Mouse (Mus musculus) CD4-positive, CD25-positive, alpha-beta regulatory T cell, adult 2 months (primary cell): ENCODE measurements at regions not wholly inside any gene's neighbourhood (a gene's known extent, or its start where the extent isn't known, plus 50 kb on each side); places are given as distances from the start of the nearest gene placed in this dataset.

Experiments used
- DNase-seq: peaks from one replicate; pipeline ENCODE4 v3.0.0-alpha.2; 2012; ENCODE audit warnings: low read depth, low spot score

DNA sequence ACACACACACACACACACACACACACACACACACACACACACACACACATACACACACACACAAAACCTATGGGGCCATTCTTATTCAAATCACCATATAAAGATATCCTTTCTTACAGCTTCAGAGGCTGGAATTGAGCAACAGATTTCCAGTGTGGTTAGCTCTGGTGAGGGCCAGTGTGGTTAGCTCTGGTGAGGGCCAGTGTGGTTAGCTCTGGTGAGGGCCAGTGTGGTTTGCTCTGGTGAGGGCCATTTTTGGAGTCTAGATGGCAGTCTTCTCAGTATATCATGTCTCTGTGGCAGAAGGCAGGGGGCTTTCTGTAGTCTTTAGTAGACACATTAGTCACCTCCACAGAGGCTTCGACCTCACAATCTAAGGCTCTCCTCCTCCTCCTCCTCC lies 191.5 kb upstream of the 9630041A04Rik start:
- DNase-seq, result no peak

DNA sequence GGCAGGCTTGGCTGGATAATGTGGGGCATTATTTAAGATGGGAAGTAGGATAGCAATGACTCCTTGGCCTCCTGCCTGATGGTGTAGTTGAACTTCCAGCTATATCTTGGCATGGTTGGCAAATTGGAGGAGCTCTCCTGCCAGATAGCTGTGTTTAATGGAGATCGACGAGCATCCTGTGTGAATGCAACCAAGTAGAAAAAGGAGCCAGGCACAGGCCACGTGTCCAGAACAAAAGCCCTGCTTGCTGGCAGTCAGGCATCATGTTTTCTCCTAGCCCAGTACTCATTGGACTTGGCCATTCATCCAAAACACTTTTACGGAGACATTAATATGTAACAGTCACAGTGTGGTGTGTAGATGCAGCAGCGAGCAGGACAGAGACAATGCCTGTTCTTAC lies 211.8 kb upstream of the 9630041A04Rik start:
- DNase-seq, result no peak

DNA sequence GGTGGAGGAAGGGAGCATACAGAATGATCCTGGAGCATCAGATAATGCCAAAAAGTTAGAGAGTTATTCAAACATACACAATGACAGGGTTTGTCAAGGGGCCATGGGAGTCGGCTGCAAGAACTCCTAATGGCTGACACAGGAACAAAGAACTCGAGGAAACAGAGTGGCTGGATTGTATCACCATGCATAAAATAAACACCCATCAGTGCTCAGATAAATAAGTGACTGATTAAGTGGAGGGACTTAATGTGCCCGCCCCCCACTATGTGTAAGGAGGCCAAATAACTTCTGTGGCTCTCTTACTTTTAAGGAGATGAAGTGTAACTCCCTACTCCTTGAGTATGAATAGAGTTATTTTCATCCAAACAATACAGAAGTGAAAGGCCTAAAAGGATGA lies 220.1 kb upstream of the 9630041A04Rik start:
- DNase-seq, result no peak

GRCm38 (mm10) chr9:101640598-101640997 lies 221.0 kb upstream of the 9630041A04Rik start:
- DNase-seq, result no peak

GRCm38 (mm10) chr9:101616261-101616660 lies 245.4 kb upstream of the 9630041A04Rik start:
- DNase-seq, result no peak

GRCm38 (mm10) chr9:101615176-101615575 lies 246.5 kb upstream of the 9630041A04Rik start:
- DNase-seq, result no peak

- DNase-seq, result no peak
These were observed 247.7 kb upstream of the 9630041A04Rik start for GRCm38 (mm10) chr9:101613933-101614332.

DNA sequence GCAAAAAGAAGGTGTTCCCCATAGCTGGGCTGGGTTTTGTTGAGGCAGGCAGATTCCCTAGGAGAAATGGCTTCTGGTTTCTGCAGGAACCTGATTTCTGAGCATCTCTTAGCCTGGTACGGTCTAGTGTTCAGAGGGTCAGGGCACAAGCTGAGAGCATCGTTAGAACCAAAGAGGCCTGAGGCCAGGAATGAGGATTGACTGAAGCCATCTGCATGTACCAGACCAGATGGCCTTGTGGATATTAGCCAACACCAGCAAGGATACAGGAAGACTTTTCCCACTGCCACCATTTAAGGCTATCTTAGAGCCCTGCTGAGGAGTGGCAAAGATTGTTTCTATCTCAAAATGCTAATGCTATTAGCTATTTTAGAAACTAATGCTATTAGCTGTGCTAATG lies 248.2 kb upstream of the 9630041A04Rik start:
- no peak for DNase-seq

GRCm38 (mm10) chr9:101612971-101613370 lies 248.7 kb upstream of the 9630041A04Rik start:
- no peak for DNase-seq

- no peak for DNase-seq
These were observed 249.1 kb upstream of the 9630041A04Rik start for GRCm38 (mm10) chr9:101612571-101612970.

DNA sequence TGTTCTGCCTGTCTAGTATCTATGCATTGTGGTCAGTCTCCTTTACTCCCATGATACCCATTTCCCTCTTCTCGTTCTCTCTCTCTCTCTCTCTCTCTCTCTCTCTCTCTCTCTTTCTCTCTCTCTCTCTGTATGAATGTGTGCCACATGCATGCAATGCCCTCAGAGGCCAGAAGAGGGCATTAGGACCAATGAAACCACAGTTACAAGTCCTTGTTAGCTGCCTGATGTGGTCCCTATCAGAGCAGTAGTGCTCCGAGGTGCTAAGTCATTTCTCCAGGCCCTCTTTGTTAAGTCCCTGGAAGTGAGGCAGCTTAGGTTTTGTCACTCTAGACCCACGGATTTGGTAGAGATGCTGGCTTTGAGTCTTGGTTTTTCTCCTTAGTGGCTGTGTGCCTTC lies 250.2 kb upstream of the 9630041A04Rik start:
- peak; percentile 2 for DNase-seq

GRCm38 (mm10) chr9:101610806-101611443 lies 250.7 kb upstream of the 9630041A04Rik start:
- DNase-seq, result no peak

- DNase-seq, result no peak
These were observed 251.3 kb upstream of the 9630041A04Rik start for GRCm38 (mm10) chr9:101610338-101610737.

DNA sequence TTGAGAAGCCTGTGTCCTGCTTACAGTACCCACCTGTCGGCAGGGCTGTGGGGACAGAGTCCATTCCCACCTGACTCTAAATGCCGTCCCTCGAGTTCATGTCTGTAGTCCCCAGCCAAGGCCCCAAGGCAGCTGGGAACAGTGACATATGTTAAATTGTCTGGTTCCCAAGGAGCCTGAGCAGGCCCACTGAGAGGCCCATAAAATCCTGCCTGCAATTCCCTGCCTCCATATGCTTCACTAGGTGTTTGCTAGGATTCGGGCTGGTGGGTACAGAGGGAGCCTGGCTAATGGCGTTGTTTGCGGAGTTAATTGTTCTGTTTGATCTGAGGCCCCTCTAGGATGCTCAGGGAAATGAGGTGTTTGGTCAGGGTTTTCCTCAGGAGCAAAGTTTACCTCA lies 258.8 kb upstream of the 9630041A04Rik start:
- DNase-seq, result no peak

- DNase-seq, result no peak
These were observed 264.7 kb upstream of the 9630041A04Rik start for GRCm38 (mm10) chr9:101596898-101597297.

DNA sequence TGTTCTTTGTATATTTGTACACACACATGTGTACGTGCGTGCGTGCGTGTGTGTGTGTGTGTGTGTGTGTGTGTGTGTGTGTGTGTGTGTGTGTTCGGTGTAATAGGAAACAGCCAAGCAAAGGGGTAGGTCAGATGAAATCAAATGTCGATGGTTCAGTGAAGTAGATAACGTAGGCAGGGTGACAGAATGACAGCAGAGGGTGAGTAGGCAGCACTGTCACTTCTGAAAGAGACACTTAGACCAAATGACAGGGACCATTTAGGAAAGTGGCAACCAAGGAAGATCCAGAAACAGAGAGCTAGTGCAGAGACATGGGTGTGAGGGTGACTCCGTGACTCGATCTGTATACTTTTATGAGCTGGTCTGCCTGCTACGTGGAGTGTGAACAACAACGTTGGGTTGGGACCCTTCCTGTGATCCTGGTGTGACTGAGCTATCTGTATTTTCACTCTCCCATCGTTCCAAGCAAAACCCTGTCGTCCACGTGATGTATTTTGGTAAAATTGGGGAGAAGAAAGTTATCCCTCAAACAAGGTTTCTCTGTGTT lies 266.5 kb upstream of the 9630041A04Rik start:
- no peak for DNase-seq

- DNase-seq, result no peak
These were observed 269.0 kb upstream of the 9630041A04Rik start for GRCm38 (mm10) chr9:101592621-101593020.

- DNase-seq, result no peak
These were observed 270.0 kb upstream of the 9630041A04Rik start for GRCm38 (mm10) chr9:101591681-101592080.

GRCm38 (mm10) chr9:101590310-101590709 lies 271.3 kb upstream of the 9630041A04Rik start:
- DNase-seq, result no peak

- DNase-seq, result no peak
These were observed 280.6 kb upstream of the 9630041A04Rik start for GRCm38 (mm10) chr9:101581064-101581463.

GRCm38 (mm10) chr9:101570714-101571113 lies 290.9 kb upstream of the 9630041A04Rik start:
- no peak for DNase-seq

DNA sequence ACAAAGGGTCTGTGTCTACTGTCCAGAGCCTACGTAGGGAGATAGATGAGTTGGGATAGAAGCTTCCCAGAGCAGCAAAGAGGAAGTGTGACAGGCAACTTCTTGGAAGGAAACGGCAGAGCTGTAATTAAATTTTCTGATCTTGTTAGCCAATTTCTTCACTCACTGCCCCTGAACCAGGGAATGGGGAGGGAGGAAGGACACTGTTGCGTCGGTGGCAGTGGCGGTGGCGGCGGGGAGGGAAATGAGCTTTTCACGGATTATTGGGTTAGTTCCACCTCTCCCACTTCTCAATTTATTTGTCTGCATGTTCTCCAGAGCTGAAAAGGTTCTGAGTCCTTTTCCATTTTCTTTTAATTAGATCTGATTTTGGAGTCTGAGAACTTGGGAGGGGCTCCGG lies 298.4 kb upstream of the 9630041A04Rik start:
- no peak for DNase-seq

DNA sequence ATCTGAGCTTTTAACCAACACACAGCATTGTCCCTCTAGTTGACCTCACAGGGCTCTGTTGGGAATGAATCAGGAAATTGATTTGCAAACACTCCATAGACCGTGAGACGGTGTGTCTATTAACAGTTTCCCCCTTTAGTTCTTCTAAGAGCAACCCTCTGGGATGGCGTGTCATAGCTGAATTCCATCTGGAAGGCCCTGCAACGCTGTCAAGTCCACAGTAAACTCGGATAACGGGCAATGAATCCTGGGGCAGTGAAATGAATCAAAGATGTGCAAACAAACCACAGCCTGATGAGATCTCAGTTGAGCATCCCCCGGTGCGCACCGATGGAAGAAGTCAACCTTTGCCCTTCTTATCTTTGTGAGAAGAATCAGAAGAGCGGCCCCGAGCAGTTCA lies 302.3 kb upstream of the 9630041A04Rik start:
- DNase-seq, result no peak
